ENCODE assay signal across 11 mouse cellular contexts in the genomic region with DNA sequence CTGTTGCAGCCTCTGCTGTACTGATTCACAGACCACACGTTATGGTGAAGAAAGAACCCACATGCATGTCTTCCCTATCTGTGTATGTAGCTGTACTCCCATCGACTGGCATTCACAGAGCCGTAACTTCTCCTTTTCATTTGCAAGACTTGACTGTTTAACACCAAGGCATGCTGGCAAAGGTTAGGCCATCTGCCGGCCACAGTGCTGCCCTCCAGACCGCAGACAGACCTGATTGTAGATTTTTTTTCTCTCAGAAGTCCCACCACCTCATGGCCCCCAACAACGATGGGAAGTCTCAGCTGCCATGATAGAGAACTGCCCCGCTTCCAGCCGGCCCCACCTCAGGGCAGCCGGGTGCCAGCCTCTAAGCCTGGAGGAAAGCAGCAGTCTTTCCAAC. TPM values are rescaled to one million over a fixed set of nuclear protein-coding genes. Genes with fewer than 3 reads are reported as not detected.
DNase-seq lines count a peak whose midpoint lies in the region; ATAC-seq lines count a peak whose summit lies in the region.
"Had no signal": no experiment of that assay in that cellular context is flagged by ENCODE, and none has a peak within 500 bp of the region (broad histone marks: within the 10 kb centered on the region; RNA-seq: fewer than 3 reads in every experiment).

No protein-coding gene starts in this region.

- H3K4me3 ChIP-seq in heart, embryonic 15.5 days = no peak overlapping the region
- H3K4me3 ChIP-seq: liver, embryonic 12.5 days had no signal

- H3K27ac ChIP-seq in heart, embryonic 15.5 days = peak overlapping the region; percentile 31; the same call in 1 of the 2 replicates
- H3K27ac ChIP-seq: liver, embryonic 12.5 days had no signal

- ATAC-seq in heart, embryonic 15.5 days (replicated peaks; ENCODE audit: insufficient number of reproducible peaks, insufficient read depth, low FRiP score, low read depth) = no peak
- ATAC-seq in common myeloid progenitor, adult 5-6 weeks (replicated peaks; ENCODE audit: low read depth, poor library complexity, severe bottlenecking) = peak; percentile 78
- ATAC-seq: liver, embryonic 12.5 days had no signal

- no peak overlapping the region for H3K4me2 ChIP-seq in heart, embryonic 15.5 days
- H3K4me2 ChIP-seq: liver, embryonic 12.5 days had no signal

- H3K27me3 ChIP-seq in heart, embryonic 15.5 days = no peaks in the 10 kb centered on the region
- H3K27me3 ChIP-seq: CH12.LX; liver, embryonic 12.5 days had no signal

- H3K9me3 ChIP-seq in heart, embryonic 15.5 days (replicated peaks) = no peaks in the 10 kb centered on the region
- H3K9me3 ChIP-seq: liver, embryonic 12.5 days had no signal

- H3K9ac ChIP-seq in heart, embryonic 15.5 days = no peak overlapping the region
- H3K9ac ChIP-seq: liver, embryonic 12.5 days had no signal

- 81% methylated on average over 9 of the region's 9 CpGs for WGBS in heart, embryonic 15.5 days

- no peak for DNase-seq in heart, adult 18-20 months
- peak; percentile 9 for DNase-seq in right cerebral cortex, postnatal 25 days
- no peak for DNase-seq in right cerebral cortex, postnatal 10 days (ENCODE audit: low spot score in 2 of 2)
- no peak for DNase-seq in embryo, embryonic 10.5 days (ENCODE audit: low spot score)
- DNase-seq in frontal cortex, postnatal 25 days (ENCODE audit: low spot score in 2 of 2) = no peak
- DNase-seq: adrenal gland, adult 8-10 months; gastrocnemius, postnatal 14 days had no signal

- peaks cover 47% of the 10 kb centered on the region for H3K4me1 ChIP-seq in heart, embryonic 15.5 days (replicated peaks)
- H3K4me1 ChIP-seq: liver, embryonic 12.5 days had no signal

- peaks cover 54% of the 10 kb centered on the region for H3K36me3 ChIP-seq in heart, embryonic 15.5 days

RNA-seq across cellular contexts. Expression of a gene that starts 30.5 kb away (rescaled TPM):
- polyA plus RNA-seq in heart, embryonic 15.5 days (2015; fragmentation: Nextera tagmentation; extraction: Ambion mirVana) = 12.7 and 14.8 TPM in 2 replicates
- 1 to 10 TPM; 3.8 to 5.3 TPM for total RNA-seq in heart, adult 18-20 months (2021)
- 17.6 and 17.7 TPM in 2 replicates for total RNA-seq in common myeloid progenitor, adult 5-6 weeks (2017)

RNA-seq across cellular contexts. Expression of a gene that starts 30.6 kb away (rescaled TPM):
- 192 and 209 TPM in 2 replicates for polyA plus RNA-seq in heart, embryonic 15.5 days (2015; fragmentation: Nextera tagmentation; extraction: Ambion mirVana)
- total RNA-seq in heart, adult 18-20 months (2021) = 100 to 1,000 TPM; 291 to 328 TPM
- total RNA-seq in common myeloid progenitor, adult 5-6 weeks (2017) = 1,468 and 1,558 TPM in 2 replicates

RNA-seq across cellular contexts. Expression of a gene that starts 40.3 kb away (rescaled TPM):
- polyA plus RNA-seq in heart, embryonic 15.5 days (2015; fragmentation: Nextera tagmentation; extraction: Ambion mirVana) = 6.6 and 9.0 TPM in 2 replicates
- 1 to 10 TPM; 3.5 to 4.6 TPM for total RNA-seq in heart, adult 18-20 months (2021)
- total RNA-seq in common myeloid progenitor, adult 5-6 weeks (2017) = 12.6 and 16.8 TPM in 2 replicates
